14 mouse cellular contexts compared by ENCODE assay signal in genomic region chr11:31831983-31832382, GRCm38 (mm10). TPM values are rescaled to one million over a fixed set of nuclear protein-coding genes. Genes with fewer than 3 reads are reported as not detected.
DNase-seq lines count a peak whose midpoint lies in the region; ATAC-seq and TF ChIP-seq lines count a peak whose summit lies in the region.
"Had no signal": no experiment of that assay in that cellular context is flagged by ENCODE, and none has a peak within 500 bp of the region (broad histone marks: within the 10 kb centered on the region; RNA-seq: fewer than 3 reads in every experiment).

No protein-coding gene starts in this region.

- no peaks in the 10 kb centered on the region for H3K36me3 ChIP-seq in hindbrain, embryonic 10.5 days
- no peaks in the 10 kb centered on the region for H3K36me3 ChIP-seq in hindbrain, embryonic 11.5 days (ENCODE audit: control insufficient read depth, insufficient read depth, low read length)
- H3K36me3 ChIP-seq in limb, embryonic 10.5 days: no peaks in the 10 kb centered on the region

- 88% methylated on average over 5 of the region's 5 CpGs for WGBS in hindbrain, embryonic 10.5 days
- 88% methylated on average over 5 of the region's 5 CpGs for WGBS in hindbrain, embryonic 11.5 days
- 46% methylated on average over 5 of the region's 5 CpGs for WGBS in bone marrow, adult 2 months
- WGBS in limb, embryonic 10.5 days: 91% methylated on average over 5 of the region's 5 CpGs

- no peaks in the 10 kb centered on the region for H3K9me3 ChIP-seq in hindbrain, embryonic 10.5 days
- no peaks in the 10 kb centered on the region for H3K9me3 ChIP-seq in hindbrain, embryonic 11.5 days (ENCODE audit: control insufficient read depth, low read length)
- H3K9me3 ChIP-seq in limb, embryonic 10.5 days (replicated peaks): no peaks in the 10 kb centered on the region

- H3K4me2 ChIP-seq in hindbrain, embryonic 11.5 days (replicated peaks; ENCODE audit: low read depth, low read length): no peak overlapping the region

- H3K4me1 ChIP-seq in hindbrain, embryonic 10.5 days (replicated peaks): peaks cover 41% of the 10 kb centered on the region
- 0 out of 2 replicates have a peak, but pooled peaks cover 3% of the 10 kb centered on the region for H3K4me1 ChIP-seq in hindbrain, embryonic 11.5 days (replicated peaks; ENCODE audit: control insufficient read depth, insufficient read depth, low read length)
- H3K4me1 ChIP-seq in bone marrow, adult 2 months (ENCODE audit: control insufficient read depth, insufficient read depth, low read length): peaks cover 7% of the 10 kb centered on the region
- H3K4me1 ChIP-seq in limb, embryonic 10.5 days: peaks cover 24% of the 10 kb centered on the region; the same call in 1 of the 2 replicates

- ATAC-seq in hindbrain, embryonic 11.5 days (ENCODE audit: low FRiP score): no peak
- peak; percentile 83 for ATAC-seq in megakaryocyte, adult 5-6 weeks (ENCODE audit: poor library complexity, severe bottlenecking)

- peak overlapping the region; percentile 35; the same call in 1 of the 2 replicates for H3K27ac ChIP-seq in hindbrain, embryonic 10.5 days
- no peak overlapping the region for H3K27ac ChIP-seq in hindbrain, embryonic 11.5 days (ENCODE audit: low read depth, low read length)
- peak overlapping the region; percentile 73 for H3K27ac ChIP-seq in bone marrow, adult 2 months (ENCODE audit: control insufficient read depth, insufficient read depth, low read depth, low read length, poor library complexity)
- H3K27ac ChIP-seq in limb, embryonic 10.5 days: no peak overlapping the region

- no peak for DNase-seq in hindbrain, embryonic 10.5 days (ENCODE audit: low spot score)
- DNase-seq in hindbrain, embryonic 11.5 days (ENCODE audit: low spot score): no peak
- peak; percentile 28 for DNase-seq in A20 (ENCODE audit: low read depth, low spot score)
- DNase-seq in cerebellum, adult 9-10 months: no peak
- DNase-seq in limb, embryonic 10.5 days (ENCODE audit: low spot score): no peak
- DNase-seq in lung, postnatal 4 days: no peak
- DNase-seq: adrenal gland, postnatal 36 days; cerebellum, adult 9-11 months; kidney, adult 9 months; left cerebral cortex, postnatal 4 days; lung, postnatal 36 days had no signal

- H3K4me3 ChIP-seq in hindbrain, embryonic 10.5 days: no peak overlapping the region
- H3K4me3 ChIP-seq in hindbrain, embryonic 11.5 days (ENCODE audit: low read depth, low read length): no peak overlapping the region
- H3K4me3 ChIP-seq in bone marrow, adult 2 months (replicated peaks; ENCODE audit: control insufficient read depth, low read depth, low read length): no peak overlapping the region
- H3K4me3 ChIP-seq in limb, embryonic 10.5 days: no peak overlapping the region
- H3K4me3 ChIP-seq: myocyte had no signal

- TF ChIP-seq CTCF in bone marrow, adult 2 months (IDR thresholded peaks at IDR 0.05; ENCODE audit: control insufficient read depth, insufficient read depth, low read length): no peak

- no peak for TF ChIP-seq POLR2A in bone marrow, adult 2 months (IDR thresholded peaks at IDR 0.05; ENCODE audit: borderline replicate concordance, control insufficient read depth, low read depth, low read length)

- no peak overlapping the region for H3K9ac ChIP-seq in hindbrain, embryonic 11.5 days (ENCODE audit: low read depth, low read length)

- no peaks in the 10 kb centered on the region for H3K27me3 ChIP-seq in hindbrain, embryonic 10.5 days (ENCODE audit: insufficient read depth, poor library complexity, severe bottlenecking)
- no peaks in the 10 kb centered on the region for H3K27me3 ChIP-seq in hindbrain, embryonic 11.5 days (ENCODE audit: control insufficient read depth, insufficient read depth, low read length)
- no peaks in the 10 kb centered on the region for H3K27me3 ChIP-seq in limb, embryonic 10.5 days (ENCODE audit: low read depth, poor library complexity, severe bottlenecking)

RNA-seq across cellular contexts. Expression of gene Cpeb4, which starts 40.0 kb away (rescaled TPM):
- 5.4 and 6.0 TPM in 2 replicates for polyA plus RNA-seq in hindbrain, embryonic 10.5 days (2016; fragmentation: Nextera tagmentation; extraction: Ambion mirVana)
- polyA plus RNA-seq in hindbrain, embryonic 11.5 days (2014; fragmentation: Nextera tagmentation; extraction: Ambion mirVana): 14.3 and 16.7 TPM in 2 replicates
- 27.5 and 38.1 TPM in 2 replicates for polyA plus RNA-seq in bone marrow, adult 2 months (2011; ENCODE audit: insufficient read depth, insufficient read length, low replicate concordance, missing spikeins)
- total RNA-seq in megakaryocyte, adult 5-6 weeks (2015): 25.3 and 27.1 TPM in 2 replicates
- total RNA-seq in megakaryocyte, adult 5-6 weeks (2017): 17.7 and 22.8 TPM in 2 replicates
- 1.0 and 1.7 TPM in 2 replicates for polyA plus RNA-seq in limb, embryonic 10.5 days (2016; fragmentation: Nextera tagmentation; extraction: Ambion mirVana)

Comparison
In these comparisons a context has a peak if more than half of its experiments do, and no peak if none do; other contexts are left out.
1. H3K27ac ChIP-seq: peak in hindbrain, embryonic 10.5 days (single experiment) and bone marrow, adult 2 months (single experiment); none in hindbrain, embryonic 11.5 days (single experiment) and limb, embryonic 10.5 days (single experiment).